Mouse (Mus musculus) retina, adult 2 months (tissue): ENCODE results near the gene Mroh3.
A peak's percentile ranks its signal among the peaks of the same experiment; 100 is the strongest.

Experiments
- DNase-seq: peaks from one replicate; pipeline ENCODE4 v3.0.0-alpha.2; 2012; ENCODE audit warnings: low read depth, low spot score

The Mroh3 gene

GRCm38 (mm10) chr1:136228328-136229039, 15.9 kb upstream of the Mroh3 start:
- DNase-seq: no peak

DNA sequence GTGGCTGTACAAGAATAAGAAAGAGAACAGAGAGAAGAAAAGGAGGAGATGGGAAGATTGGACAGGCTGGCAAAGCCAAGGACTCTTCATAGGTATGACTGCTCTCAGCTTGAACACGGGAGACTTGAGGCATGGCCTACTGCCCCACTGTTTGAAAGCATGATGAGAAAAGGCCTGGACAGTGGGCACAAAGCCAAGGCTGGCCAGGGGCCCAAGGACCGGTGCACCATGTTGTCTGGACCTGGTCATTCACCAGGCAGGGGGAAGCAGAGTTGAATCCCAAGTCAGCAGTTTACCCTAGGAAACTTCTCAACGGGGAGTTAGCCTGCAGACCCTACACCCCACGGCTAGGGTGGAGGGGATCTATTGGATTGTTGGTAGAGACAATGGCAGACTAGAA, 15.2 kb upstream of the Mroh3 start:
- DNase-seq: no peak

- no peak for DNase-seq
Observed at GRCm38 (mm10) chr1:136226626-136227025, 14.0 kb upstream of the Mroh3 start.

- no peak for DNase-seq
Observed at GRCm38 (mm10) chr1:136225846-136226245, 13.2 kb upstream of the Mroh3 start.

- DNase-seq: no peak
Observed at GRCm38 (mm10) chr1:136223758-136224342, 11.2 kb upstream of the Mroh3 start.

DNA sequence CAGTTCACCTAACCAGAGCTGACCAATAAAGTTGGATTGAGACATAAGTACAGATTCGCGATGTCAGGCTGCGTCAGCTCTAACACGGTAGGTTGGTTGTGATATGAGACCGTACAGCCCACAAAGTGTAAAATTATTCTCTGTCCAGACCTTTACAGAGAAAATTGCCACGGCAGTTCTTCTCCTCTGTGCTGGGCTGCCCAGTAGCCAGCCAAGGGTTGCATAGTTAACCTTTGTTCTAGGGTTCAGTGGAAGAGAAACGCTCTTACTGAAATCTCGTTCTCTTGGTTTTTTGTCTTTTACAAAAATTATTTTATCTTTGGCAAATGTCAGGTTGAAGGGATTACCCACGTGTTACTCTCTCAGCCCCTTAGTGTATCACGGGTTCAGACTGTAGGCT, 9.8 kb upstream of the Mroh3 start:
- DNase-seq: no peak

DNA sequence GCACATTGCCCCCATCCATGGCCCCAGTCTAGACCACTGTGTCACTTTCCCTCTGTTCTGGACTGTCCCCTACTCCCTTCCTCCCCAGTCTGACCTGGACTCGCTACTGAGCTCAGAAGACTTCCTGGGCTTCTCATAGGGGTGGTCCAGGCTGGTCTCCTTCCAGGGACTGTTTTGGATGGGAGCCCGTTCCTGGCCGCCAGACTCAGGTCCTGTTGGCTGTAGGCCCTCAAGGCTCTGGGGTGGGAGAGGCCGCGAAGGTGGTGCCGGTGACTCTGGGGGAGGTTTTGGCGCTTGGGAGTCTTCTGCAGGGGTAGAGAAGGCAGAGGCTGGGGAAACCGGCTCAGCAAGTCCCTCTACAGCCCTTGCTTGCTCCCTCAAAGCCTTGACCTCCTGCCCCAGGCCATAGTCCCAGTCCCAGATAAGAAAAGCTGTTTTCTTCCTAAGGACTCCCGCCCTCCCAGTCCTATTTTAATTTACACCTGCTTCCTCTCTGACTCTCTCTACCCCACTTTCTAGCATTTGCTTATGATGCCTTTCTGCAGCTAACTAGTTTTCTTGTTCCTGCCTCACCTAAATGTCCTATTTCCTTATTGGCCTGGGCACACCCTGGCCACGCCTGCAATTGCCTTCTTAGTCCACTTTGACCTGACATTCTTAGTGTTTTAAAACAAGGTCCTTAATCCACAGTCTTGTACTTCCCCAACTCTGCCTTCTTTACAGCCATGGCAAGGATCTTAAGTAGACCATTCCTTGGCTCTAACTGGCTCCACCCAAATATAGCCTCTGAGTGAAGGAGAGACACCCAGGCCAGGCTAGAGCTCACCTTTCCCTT, 7.6 kb upstream of the Mroh3 start:
- no peak for DNase-seq

DNA sequence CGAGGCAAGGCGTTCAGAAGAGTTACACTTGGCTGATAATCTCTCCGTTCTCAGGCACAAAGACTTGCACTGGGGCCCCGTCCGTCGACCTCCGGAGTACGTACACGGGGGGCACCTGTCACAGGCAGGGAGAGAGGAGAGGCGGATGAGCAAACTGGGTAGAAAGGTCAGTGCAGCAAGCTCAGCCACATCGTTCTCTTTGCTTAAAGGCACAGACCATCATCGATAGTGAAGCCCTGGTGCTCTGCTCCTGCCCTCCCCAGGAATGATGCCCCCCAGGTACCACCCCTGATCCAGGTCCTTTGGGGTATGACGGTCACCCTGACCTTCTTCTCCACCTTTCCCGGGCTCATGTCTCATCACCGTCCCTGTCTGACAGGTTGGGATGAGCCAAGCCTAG, 1.7 kb upstream of the Mroh3 start:
- no peak for DNase-seq

GRCm38 (mm10) chr1:136190033-136190432, 22.6 kb downstream of the Mroh3 start:
- DNase-seq: no peak

- no peak for DNase-seq
Observed at GRCm38 (mm10) chr1:136179511-136180001, 33.1 kb downstream of the Mroh3 start.

- DNase-seq: no peak
Observed at GRCm38 (mm10) chr1:136178741-136179140, 33.9 kb downstream of the Mroh3 start.

- DNase-seq: no peak
Observed at GRCm38 (mm10) chr1:136177085-136177484, 35.5 kb downstream of the Mroh3 start.

GRCm38 (mm10) chr1:136175183-136175582, 37.4 kb downstream of the Mroh3 start:
- peak; percentile 40 for DNase-seq

GRCm38 (mm10) chr1:136174101-136174606, 38.5 kb downstream of the Mroh3 start:
- DNase-seq: no peak

GRCm38 (mm10) chr1:136172696-136173095, 39.9 kb downstream of the Mroh3 start:
- no peak for DNase-seq

- peak; percentile 60 for DNase-seq
Observed at GRCm38 (mm10) chr1:136170109-136170508, 42.5 kb downstream of the Mroh3 start.

- DNase-seq: no peak
Observed at GRCm38 (mm10) chr1:136167657-136168056, 45.0 kb downstream of the Mroh3 start.

DNA sequence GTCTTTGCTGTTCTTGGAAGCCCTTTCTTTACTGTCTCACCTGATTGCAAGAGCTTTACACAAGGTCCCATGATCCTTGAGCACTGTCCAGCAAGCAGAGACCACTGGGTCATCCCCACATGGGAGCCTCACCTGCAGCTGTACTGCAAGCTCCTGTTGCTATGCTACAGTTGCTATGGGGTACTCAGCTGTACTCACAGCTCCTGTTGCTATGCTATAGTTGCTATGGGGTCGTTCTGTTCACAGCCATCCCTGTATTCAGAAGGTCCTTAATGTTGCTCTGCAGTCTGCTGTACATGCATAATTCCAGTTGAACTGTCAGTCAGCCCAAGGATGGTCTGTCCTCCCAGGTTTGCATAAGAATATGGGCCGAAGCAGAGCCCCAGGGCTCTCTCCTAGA, 47.2 kb downstream of the Mroh3 start:
- no peak for DNase-seq

DNA sequence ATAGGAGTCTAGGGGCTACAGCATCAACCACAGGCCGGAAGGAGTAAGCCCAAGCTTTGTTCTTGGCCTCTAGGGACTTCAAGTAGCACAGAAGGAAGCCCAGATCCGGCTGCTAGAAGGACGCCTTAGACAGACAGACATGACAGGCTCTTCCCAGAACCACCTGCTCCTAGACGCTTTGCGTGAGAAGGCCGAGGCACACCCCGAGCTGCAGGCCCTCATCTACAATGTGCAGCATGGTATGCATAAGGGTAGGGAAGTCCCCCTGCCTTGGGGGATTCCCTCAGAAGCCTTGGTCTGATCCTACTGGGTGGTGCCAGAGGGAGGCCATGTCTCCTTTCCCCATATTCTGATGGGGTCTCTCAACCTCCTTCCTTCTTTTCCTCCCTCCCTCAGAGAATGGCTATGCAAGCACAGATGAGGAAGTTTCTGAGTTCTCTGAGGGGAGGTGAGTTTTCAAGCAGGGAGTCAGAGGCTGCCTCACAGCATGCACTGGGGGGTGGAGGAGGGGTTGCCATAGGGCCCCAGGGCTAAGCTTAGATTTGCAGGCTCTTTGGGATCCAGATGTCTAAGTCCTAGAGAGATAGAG, 51.2 kb downstream of the Mroh3 start:
- DNase-seq: no peak

- no peak for DNase-seq
Observed at GRCm38 (mm10) chr1:136160930-136161329, 51.7 kb downstream of the Mroh3 start.

DNA sequence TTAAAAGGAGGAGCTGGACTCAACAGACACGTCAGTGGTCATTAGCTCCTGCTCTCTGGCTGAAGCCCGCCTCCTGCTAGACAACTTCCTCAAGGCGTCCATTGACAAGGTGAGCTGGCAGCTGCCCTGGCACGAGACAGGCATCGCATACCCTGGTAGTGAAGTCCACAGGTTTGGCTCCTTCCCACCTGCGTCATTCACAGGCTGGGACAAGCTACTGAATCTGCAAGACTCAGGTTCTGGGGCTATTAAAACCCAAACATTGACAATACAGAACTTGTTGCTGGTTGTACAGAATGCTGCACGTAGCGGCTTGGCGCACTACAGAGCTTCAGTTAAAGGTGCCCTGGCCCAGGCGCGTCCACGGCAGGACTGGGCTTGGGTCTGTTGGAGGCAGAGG, 52.3 kb downstream of the Mroh3 start:
- DNase-seq: no peak

GRCm38 (mm10) chr1:136159830-136160229, 52.8 kb downstream of the Mroh3 start:
- no peak for DNase-seq
